Mouse (Mus musculus): ENCODE data around the gene Sik3.

- TF ChIP-seq POLR2A (IDR thresholded peaks at IDR 0.05; ENCODE audit: extremely low read depth, insufficient read depth, low read length) (no peak), CTCF (IDR thresholded peaks at IDR 0.05; ENCODE audit: extremely low read depth, insufficient read depth, low read length) (no peak)
Observed at GRCm38 (mm10) chr9:46150890-46151703, 138.5 kb downstream of the Sik3 start.

Data from cortical plate, adult 2 months (tissue).